Mouse (Mus musculus) central nervous system, embryonic 14 days (tissue): ENCODE measurements around the gene Cog4. TPM values are rescaled to one million over a fixed set of nuclear protein-coding genes. Genes with fewer than 3 reads are reported as not detected.

Experiments used
- polyA plus RNA-seq: library from polyadenylated mRNA; depleted of rRNA; stranded (reverse); fragments of >200 nt; gene quantifications from 2 replicates; pipeline ENCODE4 v1.2.3, GENCODE M21; 2012; rRNA removed

Cog4 gene
- 42.6 and 45.9 TPM in 2 replicates for polyA plus RNA-seq

DNA sequence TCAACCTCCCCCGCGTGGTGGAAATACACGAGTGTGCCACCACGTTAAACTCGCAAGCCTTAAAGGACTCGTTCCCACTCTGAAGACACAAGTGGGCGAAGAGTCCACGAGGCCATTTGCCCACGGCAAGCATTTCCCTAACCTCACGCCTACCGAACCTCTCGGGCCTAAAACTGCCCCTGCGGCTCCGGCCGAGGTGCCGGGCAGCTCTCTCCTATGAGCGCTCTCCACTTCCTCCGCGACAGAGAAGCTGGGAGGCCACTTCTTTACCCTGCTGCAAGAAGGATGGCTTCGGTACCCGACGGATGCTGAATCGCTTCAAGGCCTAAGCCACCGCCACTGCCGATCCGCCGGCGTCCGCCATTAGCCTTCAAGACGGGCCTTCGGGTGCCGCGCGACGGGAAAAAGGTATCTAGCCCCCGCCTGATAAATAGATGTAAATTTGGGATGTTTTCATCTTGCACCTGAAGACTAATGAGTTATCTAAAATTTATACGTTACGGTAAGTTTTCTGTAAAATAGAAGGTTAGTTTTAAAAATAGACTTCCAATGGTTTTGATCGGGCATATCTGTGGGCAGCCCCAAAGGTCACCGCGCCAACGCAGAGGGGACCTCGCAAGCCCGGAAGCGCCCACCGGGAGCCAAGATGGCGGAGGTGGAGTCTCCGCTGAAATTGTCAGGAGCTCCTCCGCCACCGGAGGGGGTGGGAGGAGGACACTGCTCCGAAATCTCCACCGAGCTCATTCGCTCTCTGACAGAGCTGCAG, at the start of gene Cog4, which contains the start of gene Sf3b3:
Gene Cog4 (plus strand): TSS at position 196 of the 766 bp plus-strand sequence.
Gene Sf3b3 (minus strand): TSS at position 383 of the 766 bp plus-strand sequence.

DNA sequence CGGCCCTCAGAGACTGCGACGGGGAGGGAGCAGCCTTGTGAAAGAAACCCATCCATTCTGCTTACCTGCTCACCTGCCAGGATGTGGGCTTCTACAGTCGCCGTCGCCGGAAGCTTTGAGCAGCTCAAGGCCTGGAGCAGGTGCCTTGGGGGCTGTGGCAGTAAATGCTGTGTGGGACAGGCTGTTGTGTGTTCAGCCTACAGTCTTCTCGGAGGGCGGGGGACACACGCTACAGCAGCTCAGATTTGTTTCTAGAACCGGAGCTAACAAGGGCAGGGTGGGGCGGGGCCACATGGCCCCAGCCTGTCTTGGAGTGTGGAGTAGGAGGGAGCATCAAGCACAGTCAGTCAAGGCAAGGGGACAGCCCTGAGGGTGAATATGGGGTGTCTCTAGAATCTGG, 40.7 kb upstream of the Cog4 start, which contains the start of gene Il34:
Gene Il34 (minus strand): TSS at position 256 of the 400 bp plus-strand sequence.

DNA sequence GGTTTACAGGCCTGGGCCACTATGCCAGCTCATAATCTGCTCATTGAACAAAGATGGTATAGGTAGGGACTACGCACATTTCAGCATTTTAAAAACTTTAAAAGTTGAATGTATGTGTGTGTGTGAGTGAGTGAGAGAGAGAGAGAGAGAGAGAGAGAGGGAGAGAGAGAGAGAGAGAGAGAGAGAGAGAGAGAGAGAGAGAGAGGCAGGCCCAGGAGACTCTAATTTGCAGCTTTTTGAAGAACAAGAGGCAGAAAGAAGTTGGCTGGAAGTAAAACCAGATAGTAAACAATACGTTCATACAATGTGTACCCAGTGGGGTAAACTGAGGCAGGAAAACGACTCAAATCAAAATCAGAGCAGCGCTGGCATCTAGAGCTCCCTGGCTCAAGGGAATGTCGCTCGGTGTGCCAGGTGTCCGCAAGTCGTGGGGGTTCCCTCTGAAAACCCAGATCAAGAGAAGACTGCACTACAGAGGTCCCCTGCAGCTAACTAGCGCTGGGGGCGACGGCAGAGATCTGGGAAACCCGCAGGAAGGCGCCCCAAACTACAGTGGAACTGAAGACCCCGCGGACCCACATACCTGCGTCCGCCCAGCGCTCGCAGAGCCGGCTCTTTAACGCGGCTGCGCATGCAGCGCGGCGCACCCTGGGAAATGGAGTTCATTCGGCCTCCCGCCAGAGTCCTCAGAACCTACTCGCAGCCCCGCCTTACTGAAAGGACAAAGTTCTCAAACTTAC, 55.6 kb downstream of the Cog4 start, which contains the start of gene Fuk:
Gene Fuk (minus strand): TSS at position 650 of the 740 bp plus-strand sequence.

DNA sequence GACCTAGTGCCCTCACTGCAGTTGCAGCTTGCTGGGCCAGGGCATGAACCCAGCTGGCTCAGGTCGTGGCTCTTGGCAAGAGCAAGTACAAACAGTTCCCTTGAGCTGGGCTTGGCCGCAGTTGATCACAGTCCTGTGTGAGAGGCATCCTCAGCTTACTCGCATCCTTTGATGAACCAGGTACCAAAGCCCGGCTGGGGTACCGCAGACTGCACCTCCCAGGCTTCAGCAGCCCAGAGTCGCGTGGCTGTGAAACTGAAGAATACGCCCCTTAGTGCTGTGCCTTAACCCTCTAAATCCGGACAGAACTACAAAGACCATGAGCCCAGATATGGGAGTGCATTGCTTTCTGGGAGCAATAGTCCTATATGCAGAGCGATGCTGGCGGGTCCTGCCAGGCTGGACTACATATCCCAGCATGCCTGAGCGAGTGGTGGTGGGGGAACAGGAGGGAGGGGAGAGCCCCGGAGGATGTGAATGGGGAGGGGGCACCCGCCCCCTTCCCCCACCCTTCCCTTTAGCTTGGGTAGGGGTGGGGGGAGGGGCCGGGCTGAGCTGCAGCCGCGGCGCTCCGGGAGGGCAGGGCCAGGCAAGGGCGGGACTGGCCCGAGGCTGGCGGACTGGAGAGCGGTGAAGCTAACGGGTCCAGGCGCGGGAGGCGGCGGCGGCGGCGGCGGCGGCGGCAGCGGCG, 73.1 kb downstream of the Cog4 start, which contains the start of gene St3gal2:
Gene St3gal2 (plus strand): TSS at position 582 of the 691 bp plus-strand sequence.

Other genes with a start within 250 kb of the Cog4 start
- gene Vac14, start 228.0 kb upstream of the Cog4 start, polyA plus RNA-seq = 37.4 and 38.9 TPM in 2 replicates
- 100 and 111 TPM in 2 replicates for gene Mtss1l, start 125.1 kb upstream of the Cog4 start, polyA plus RNA-seq
- 3.3 and 4.1 TPM in 2 replicates for gene Il34, start 40.7 kb upstream of the Cog4 start, polyA plus RNA-seq
- 87.9 and 95.3 TPM in 2 replicates for gene Sf3b3, start 187 bp downstream of the Cog4 start, polyA plus RNA-seq
- gene Fuk, start 55.9 kb downstream of the Cog4 start, polyA plus RNA-seq = 13.1 and 13.6 TPM in 2 replicates
- 26.0 and 27.0 TPM in 2 replicates for gene St3gal2, start 73.3 kb downstream of the Cog4 start, polyA plus RNA-seq
- 53.2 and 53.8 TPM in 2 replicates for gene Ddx19a, start 151.2 kb downstream of the Cog4 start, polyA plus RNA-seq
- gene Ddx19b, start 185.2 kb downstream of the Cog4 start, polyA plus RNA-seq = 10.9 and 11.2 TPM in 2 replicates
- 66.6 and 67.7 TPM in 2 replicates for gene Aars, start 186.5 kb downstream of the Cog4 start, polyA plus RNA-seq
- gene Exosc6, start 209.7 kb downstream of the Cog4 start, polyA plus RNA-seq = not detected in 2 replicates
- gene Clec18a, start 245.8 kb downstream of the Cog4 start, polyA plus RNA-seq = 0.57 and 1.6 TPM in 2 replicates
- 10.1 and 11.1 TPM in 2 replicates for gene Pdpr, start 248.0 kb downstream of the Cog4 start, polyA plus RNA-seq